Mouse (Mus musculus) stomach, postnatal 0 days (tissue): ENCODE data around the gene Lenep. TPM values are rescaled to one million over a fixed set of nuclear protein-coding genes. Genes with fewer than 3 reads are reported as not detected.

Source experiments
- ATAC-seq: fragments of 200-750 bp; cut with Nextera tagmentation; 2 replicates; pipeline ENCODE4 v1.8.0; 2017; ENCODE audit not compliant: low FRiP score, low TSS enrichment
- DNase-seq: peaks from one replicate; pipeline ENCODE4 v3.0.0-alpha.2; 2016; ENCODE audit warnings: low spot score
- H3K27ac ChIP-seq: fragments of 300-500 bp; sonication (generic); replicated peaks from 2 replicates; pipeline ENCODE4 v1.5.1; 2014; ENCODE audit warnings: mild to moderate bottlenecking, control low read depth
- H3K27me3 ChIP-seq: fragments of 300-500 bp; sonication (generic); 2 replicates; pipeline ENCODE4 v1.6.1; 2014; ENCODE audit warnings: low read length; ENCODE audit not compliant: control insufficient read depth, insufficient read depth
- H3K36me3 ChIP-seq: fragments of 300-500 bp; sonication (generic); 2 replicates; pipeline ENCODE4 v1.6.1; 2014; ENCODE audit warnings: low read length, mixed read lengths; ENCODE audit not compliant: control insufficient read depth, insufficient read depth
- H3K4me1 ChIP-seq: fragments of 300-500 bp; sonication (generic); replicated peaks from 2 replicates; pipeline ENCODE4 v1.6.1; 2014; ENCODE audit warnings: antibody characterized with exemption; ENCODE audit not compliant: control insufficient read depth, insufficient read depth
- H3K4me2 ChIP-seq: fragments of 300-500 bp; sonication (generic); replicated peaks from 2 replicates; pipeline ENCODE4 v1.6.1; 2014; ENCODE audit warnings: low read depth, mild to moderate bottlenecking, control low read depth, moderate library complexity
- H3K4me3 ChIP-seq: fragments of 300-500 bp; sonication (generic); 2 replicates; pipeline ENCODE4 v1.5.1; 2014; ENCODE audit warnings: low read depth, low read length, control low read depth
- H3K9ac ChIP-seq: fragments of 300-500 bp; sonication (generic); 2 replicates; pipeline ENCODE4 v1.6.1; 2014; ENCODE audit warnings: mild to moderate bottlenecking, low read length, control low read depth, mixed read lengths
- H3K9me3 ChIP-seq: fragments of 300-500 bp; sonication (generic); 2 replicates; pipeline ENCODE4 v1.6.1; 2016; ENCODE audit warnings: low read length; ENCODE audit not compliant: control insufficient read depth
- CTCF ChIP-seq: IDR thresholded peaks from 2 replicates; pipeline ENCODE4 v1.5.1; 2016; ENCODE audit warnings: antibody characterized with exemption, low read depth, mild to moderate bottlenecking, moderate library complexity
- EP300 ChIP-seq: optimal IDR thresholded peaks from 2 replicates; pipeline ENCODE3; 2016; ENCODE audit warnings: antibody characterized with exemption
- WGBS: fragments of 180-500 bp; shearing (Covaris S2); extraction: QIAGEN DNeasy Blood & Tissue Kit; methylation state at CpG from one replicate; pipeline ENCODE4 v1.1.7; 2014; 5-methylcytosine and 5-hydroxymethylcytosine counted together
- polyA plus RNA-seq: library from polyadenylated mRNA; unstranded; fragments of >200 nt; fragmentation: Nextera tagmentation; extraction: Ambion mirVana; gene quantifications from 2 replicates; pipeline ENCODE4 v1.2.1, GENCODE M21; 2015

Gene Lenep
- polyA plus RNA-seq, 1 experiment from 2014 or later: not detected

GRCm38 (mm10) chr3:89365486-89366414 is 36.8 kb downstream of the Lenep start:
- Histone ChIP-seq H3K4me3 (no peak overlapping the region), H3K9ac (no peak overlapping the region)
- 57% methylated on average over 20 of the region's 20 CpGs for WGBS

GRCm38 (mm10) chr3:89365153-89365485 is 37.5 kb downstream of the Lenep start, which contains the start of gene Dcst1:
Dcst1 (minus strand) TSS chr3:89365253.
- H3K9me3 ChIP-seq: no peaks in the 10 kb centered on the region
- H3K4me1 ChIP-seq: no peaks in the 10 kb centered on the region
- H3K4me3 ChIP-seq: no peak within 1 kb of the TSS
- 93% methylated on average over 11 of the region's 11 CpGs for WGBS
- TF ChIP-seq EP300: no peak
- TF ChIP-seq CTCF: no peak
- H3K4me2 ChIP-seq: no peak within 1 kb of the TSS
- H3K27me3 ChIP-seq: no peaks in the 10 kb centered on the region
- ATAC-seq: no peak
- no peaks in the 10 kb centered on the region for H3K36me3 ChIP-seq
- DNase-seq: no peak
- H3K27ac ChIP-seq: no peak within 1 kb of the TSS
- H3K9ac ChIP-seq: no peak within 1 kb of the TSS

More at GRCm38 (mm10) chr3:89365486-89366414, 36.8 kb downstream of the Lenep start:
- no peaks in the 10 kb centered on the region for H3K9me3 ChIP-seq
- TF ChIP-seq EP300 (no peak), CTCF (no peak)
- no peak overlapping the region for H3K4me2 ChIP-seq
- H3K36me3 ChIP-seq: no peaks in the 10 kb centered on the region
- DNase-seq (peak; percentile 35), ATAC-seq (peak; percentile 63)
- no peak overlapping the region for H3K27ac ChIP-seq
- no peaks in the 10 kb centered on the region for H3K27me3 ChIP-seq
- no peaks in the 10 kb centered on the region for H3K4me1 ChIP-seq

- ATAC-seq: no peak
- TF ChIP-seq EP300 (no peak), CTCF (no peak)
- no peaks in the 10 kb centered on the region for H3K9me3 ChIP-seq
- H3K4me3 ChIP-seq: no peak overlapping the region
- no peak overlapping the region for H3K9ac ChIP-seq
- no peak overlapping the region for H3K4me2 ChIP-seq
- H3K27me3 ChIP-seq: no peaks in the 10 kb centered on the region
- no peak overlapping the region for H3K27ac ChIP-seq
- no peaks in the 10 kb centered on the region for H3K4me1 ChIP-seq
- WGBS: 77% methylated on average over 8 of the region's 8 CpGs
- no peaks in the 10 kb centered on the region for H3K36me3 ChIP-seq
- no peak for DNase-seq
Measured at GRCm38 (mm10) chr3:89364631-89365030, 38.0 kb downstream of the Lenep start.

- peak within 1 kb of the TSS; percentile 40; the same call in 1 of the 2 replicates for H3K27ac ChIP-seq
- H3K4me2 ChIP-seq: no peak within 1 kb of the TSS
- no peaks in the 10 kb centered on the region for H3K4me1 ChIP-seq
- ATAC-seq (0 out of 2 replicates have a peak, but pooled peaks have one; percentile 6), DNase-seq (no peak)
- no peaks in the 10 kb centered on the region for H3K36me3 ChIP-seq
- TF ChIP-seq EP300 (no peak), CTCF (no peak)
- no peak within 1 kb of the TSS for H3K9ac ChIP-seq
- no peaks in the 10 kb centered on the region for H3K9me3 ChIP-seq
- 74% methylated on average over 7 of the region's 7 CpGs for WGBS
- no peak within 1 kb of the TSS for H3K4me3 ChIP-seq
- no peaks in the 10 kb centered on the region for H3K27me3 ChIP-seq
Measured at GRCm38 (mm10) chr3:89361675-89362074, 40.9 kb downstream of the Lenep start, which contains the start of gene Dcst2. Dcst2 (plus strand) TSS chr3:89361975.

GRCm38 (mm10) chr3:89360237-89360636 is 42.4 kb downstream of the Lenep start:
- DNase-seq: no peak
- no peaks in the 10 kb centered on the region for H3K27me3 ChIP-seq
- H3K4me2 ChIP-seq: no peak overlapping the region
- 73% methylated on average over 3 of the region's 3 CpGs for WGBS
- H3K36me3 ChIP-seq: no peaks in the 10 kb centered on the region
- H3K27ac ChIP-seq: no peak overlapping the region
- no peak for ATAC-seq
- H3K9ac ChIP-seq: no peak overlapping the region
- H3K4me1 ChIP-seq: no peaks in the 10 kb centered on the region
- no peak overlapping the region for H3K4me3 ChIP-seq
- TF ChIP-seq CTCF (no peak), EP300 (no peak)
- no peaks in the 10 kb centered on the region for H3K9me3 ChIP-seq

GRCm38 (mm10) chr3:89359630-89360029 is 43.0 kb downstream of the Lenep start:
- H3K9ac ChIP-seq: no peak overlapping the region
- H3K27me3 ChIP-seq: no peaks in the 10 kb centered on the region
- no peaks in the 10 kb centered on the region for H3K4me1 ChIP-seq
- DNase-seq (no peak), ATAC-seq (peak; percentile 60)
- H3K9me3 ChIP-seq: no peaks in the 10 kb centered on the region
- no peak overlapping the region for H3K4me3 ChIP-seq
- no peak overlapping the region for H3K27ac ChIP-seq
- H3K36me3 ChIP-seq: no peaks in the 10 kb centered on the region
- WGBS: 37% methylated on average over 6 of the region's 6 CpGs
- no peak for TF ChIP-seq CTCF
- no peak for TF ChIP-seq EP300
- no peak overlapping the region for H3K4me2 ChIP-seq
